Mouse (Mus musculus): ENCODE data around the gene Zmynd10.

Zmynd10 gene

GRCm38 (mm10) chr9:107539940-107540339 is 7.2 kb upstream of the Zmynd10 start:
- DNase-seq (ENCODE audit: low read depth in 1 of 2, low spot score in 2 of 2) = no peak

GRCm38 (mm10) chr9:107540420-107540819 is 6.7 kb upstream of the Zmynd10 start:
- DNase-seq (ENCODE audit: low read depth in 1 of 2, low spot score in 2 of 2) = no peak

- DNase-seq (ENCODE audit: low read depth in 1 of 2, low spot score in 2 of 2) = no peak
Measured at GRCm38 (mm10) chr9:107541005-107541404, 6.1 kb upstream of the Zmynd10 start.

- DNase-seq (ENCODE audit: low read depth in 1 of 2, low spot score in 2 of 2) = peak; percentile 64 to 85
Measured at GRCm38 (mm10) chr9:107541474-107542351, 5.4 kb upstream of the Zmynd10 start, which contains the start of the genes Cyb561d2 and Nprl2. Cyb561d2 (minus strand) TSS chr9:107542193. Nprl2 (plus strand) TSS chr9:107542226.

GRCm38 (mm10) chr9:107542352-107542686 is 4.8 kb upstream of the Zmynd10 start:
- DNase-seq (ENCODE audit: low read depth in 1 of 2, low spot score in 2 of 2) = no peak

- DNase-seq (ENCODE audit: low read depth in 1 of 2, low spot score in 2 of 2) = no peak
Measured at GRCm38 (mm10) chr9:107542721-107543120, 4.4 kb upstream of the Zmynd10 start.

GRCm38 (mm10) chr9:107543299-107543698 is 3.8 kb upstream of the Zmynd10 start:
- no peak for DNase-seq (ENCODE audit: low read depth in 1 of 2, low spot score in 2 of 2)

GRCm38 (mm10) chr9:107544196-107544700 is 2.9 kb upstream of the Zmynd10 start:
- no peak for DNase-seq (ENCODE audit: low read depth in 1 of 2, low spot score in 2 of 2)

- no peak for DNase-seq (ENCODE audit: low read depth in 1 of 2, low spot score in 2 of 2)
Measured at GRCm38 (mm10) chr9:107544729-107545128, 2.4 kb upstream of the Zmynd10 start.

- DNase-seq (ENCODE audit: low read depth in 1 of 2, low spot score in 2 of 2) = no peak
Measured at GRCm38 (mm10) chr9:107545199-107545598, 1.9 kb upstream of the Zmynd10 start.

- DNase-seq (ENCODE audit: low read depth in 1 of 2, low spot score in 2 of 2) = peak in 1 of 2 experiments; percentile 58
Measured at GRCm38 (mm10) chr9:107545602-107546001, 1.5 kb upstream of the Zmynd10 start.

GRCm38 (mm10) chr9:107547957-107548356 is 859 bp downstream of the Zmynd10 start:
- no peak for DNase-seq (ENCODE audit: low read depth in 1 of 2, low spot score in 2 of 2)

GRCm38 (mm10) chr9:107548820-107549219 is 1.7 kb downstream of the Zmynd10 start:
- DNase-seq (ENCODE audit: low read depth in 1 of 2, low spot score in 2 of 2) = no peak

- DNase-seq (ENCODE audit: low read depth in 1 of 2, low spot score in 2 of 2) = no peak
Measured at GRCm38 (mm10) chr9:107549297-107550074, 2.4 kb downstream of the Zmynd10 start.

- DNase-seq (ENCODE audit: low read depth in 1 of 2, low spot score in 2 of 2) = no peak
Measured at GRCm38 (mm10) chr9:107550491-107551116, 3.5 kb downstream of the Zmynd10 start.

- DNase-seq (ENCODE audit: low read depth in 1 of 2, low spot score in 2 of 2) = no peak
Measured at GRCm38 (mm10) chr9:107551117-107551889, 4.2 kb downstream of the Zmynd10 start, which contains the start of gene Rassf1. Rassf1 (plus strand) TSS chr9:107551555.

- DNase-seq (ENCODE audit: low read depth in 1 of 2, low spot score in 2 of 2) = no peak
Measured at GRCm38 (mm10) chr9:107551890-107552355, 4.8 kb downstream of the Zmynd10 start.

- DNase-seq (ENCODE audit: low read depth in 1 of 2, low spot score in 2 of 2) = no peak
Measured at GRCm38 (mm10) chr9:107552690-107553393, 5.7 kb downstream of the Zmynd10 start.

GRCm38 (mm10) chr9:107553541-107554318 is 6.6 kb downstream of the Zmynd10 start:
- DNase-seq (ENCODE audit: low read depth in 1 of 2, low spot score in 2 of 2) = no peak

All from monocyte, adult 2 months (primary cell).